ENCODE assay signal across 21 mouse cellular contexts in the genomic region with DNA sequence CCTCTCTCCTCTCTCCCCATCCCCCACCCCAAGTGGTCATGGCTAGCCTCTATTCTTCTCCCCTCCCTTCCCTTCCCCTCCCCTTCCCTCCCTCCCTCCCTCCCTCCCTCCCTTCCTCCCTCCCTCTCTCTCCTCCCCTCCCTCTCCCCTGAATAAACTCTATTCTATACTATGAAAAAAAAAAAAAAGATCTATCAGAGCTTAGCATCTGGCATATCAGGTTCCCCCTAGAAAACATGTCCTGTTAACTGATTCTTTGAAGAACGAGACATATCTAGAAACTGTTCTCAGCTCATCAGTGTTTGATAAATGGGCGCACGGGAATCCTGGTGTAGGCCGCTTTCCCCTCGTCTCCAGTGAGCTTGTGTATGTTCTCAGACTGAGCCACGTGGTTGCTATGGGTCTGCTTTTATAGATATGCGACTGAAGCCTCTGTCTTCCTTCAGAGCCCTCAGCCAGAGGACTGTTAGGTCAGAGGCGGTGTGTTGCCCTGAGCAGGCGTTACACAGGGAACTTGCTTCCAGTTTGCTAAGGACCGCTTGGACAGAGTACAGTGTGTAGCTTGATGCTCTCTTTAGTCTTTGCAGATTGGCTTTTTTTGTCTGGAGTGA.
DNase-seq lines count a peak whose midpoint lies in the region; ATAC-seq and TF ChIP-seq lines count a peak whose summit lies in the region.
"Had no signal": no experiment of that assay in that cellular context is flagged by ENCODE, and none has a peak within 500 bp of the region (broad histone marks: within the 10 kb centered on the region; RNA-seq: fewer than 3 reads in every experiment).

No protein-coding gene starts in this region.

- H3K27me3 ChIP-seq in heart, embryonic 13.5 days (replicated peaks): no peaks in the 10 kb centered on the region
- no peaks in the 10 kb centered on the region for H3K27me3 ChIP-seq in MEL (ENCODE audit: control insufficient read depth in 1 of 2, insufficient read depth in 2 of 2, low read length in 2 of 2)
- H3K27me3 ChIP-seq in liver, postnatal 0 days (ENCODE audit: insufficient read depth, low read length): no peaks in the 10 kb centered on the region
- H3K27me3 ChIP-seq: forebrain, embryonic 15.5 days; heart, embryonic 15.5 days; hindbrain, embryonic 15.5 days; midbrain, embryonic 13.5 days; neural tube, embryonic 15.5 days had no signal

- peaks cover 27% of the 10 kb centered on the region for H3K4me1 ChIP-seq in heart, embryonic 13.5 days
- peaks cover 2 to 29% of the 10 kb centered on the region in 2 experiments for H3K4me1 ChIP-seq in MEL (ENCODE audit: control insufficient read depth in 1 of 2, insufficient read depth in 2 of 2, low read length in 2 of 2)
- no peaks in the 10 kb centered on the region for H3K4me1 ChIP-seq in liver, postnatal 0 days (ENCODE audit: insufficient read depth)
- H3K4me1 ChIP-seq: hindbrain, embryonic 15.5 days; neural tube, embryonic 15.5 days had no signal

- no peak overlapping the region for H3K9ac ChIP-seq in heart, embryonic 13.5 days
- peak overlapping the region; percentile 55 for H3K9ac ChIP-seq in MEL (ENCODE audit: control insufficient read depth, low read depth, low read length, poor library complexity, severe bottlenecking)
- H3K9ac ChIP-seq in liver, postnatal 0 days (replicated peaks): no peak overlapping the region
- H3K9ac ChIP-seq: forebrain, embryonic 15.5 days; heart, embryonic 15.5 days; hindbrain, embryonic 15.5 days; midbrain, embryonic 13.5 days; neural tube, embryonic 15.5 days had no signal

- no peak for TF ChIP-seq CTCF in MEL (IDR thresholded peaks at IDR 0.05 in 2 of 3, conservative IDR thresholded peaks at IDR 0.05 in 1 of 3; ENCODE audit: control insufficient read depth in 1 of 3, insufficient read depth in 1 of 3, low read depth in 2 of 3, low read length in 3 of 3, poor library complexity in 1 of 3, severe bottlenecking in 1 of 3)
- TF ChIP-seq CTCF in liver, postnatal 0 days (IDR thresholded peaks at IDR 0.05; ENCODE audit: low read depth): no peak

- no peak for DNase-seq in heart, postnatal 36 days
- DNase-seq in MEL (ENCODE audit: low read depth, low spot score): peak; percentile 83
- no peak for DNase-seq in liver, postnatal 0 days
- DNase-seq in gastrocnemius, adult 8-10 months (ENCODE audit: low spot score in 2 of 2): no peak
- no peak for DNase-seq in thymus, postnatal 14 days
- DNase-seq: cerebellum, postnatal 10 days; left cerebral cortex, postnatal 4 days; lung, adult 18-20 months; lung, postnatal 4 days; right cerebral cortex, postnatal 25 days; thymus, postnatal 4 days had no signal

- H3K4me2 ChIP-seq in heart, embryonic 13.5 days: peak overlapping the region; percentile 28
- no peak overlapping the region for H3K4me2 ChIP-seq in liver, postnatal 0 days (ENCODE audit: low read depth, low read length)
- H3K4me2 ChIP-seq: forebrain, embryonic 15.5 days; heart, embryonic 15.5 days; hindbrain, embryonic 15.5 days; midbrain, embryonic 13.5 days; neural tube, embryonic 15.5 days had no signal

- H3K27ac ChIP-seq in heart, embryonic 13.5 days (replicated peaks): peak overlapping the region; percentile 60
- H3K27ac ChIP-seq in MEL (ENCODE audit: control insufficient read depth, low read depth, low read length): peak overlapping the region; percentile 94
- no peak overlapping the region for H3K27ac ChIP-seq in liver, postnatal 0 days (ENCODE audit: low read depth)
- H3K27ac ChIP-seq: forebrain, embryonic 15.5 days; heart, embryonic 15.5 days; hindbrain, embryonic 15.5 days; midbrain, embryonic 13.5 days; neural tube, embryonic 15.5 days had no signal

- H3K4me3 ChIP-seq in heart, embryonic 13.5 days: no peak overlapping the region
- H3K4me3 ChIP-seq in MEL (ENCODE audit: control insufficient read depth in 1 of 2, insufficient read depth in 1 of 2, low read depth in 2 of 2, low read length in 2 of 2): peak overlapping the region; percentile 17 to 31; a peak in 3 of 4 replicates
- no peak overlapping the region for H3K4me3 ChIP-seq in liver, postnatal 0 days (ENCODE audit: low read depth, low read length)
- H3K4me3 ChIP-seq: erythroblast, embryonic 14.5 days; forebrain, embryonic 15.5 days; heart, embryonic 15.5 days; hindbrain, embryonic 15.5 days; midbrain, embryonic 13.5 days; myocyte; neural tube, embryonic 15.5 days had no signal

- TF ChIP-seq EP300 in MEL (IDR thresholded peaks at IDR 0.05; ENCODE audit: low read depth in 1 of 2, low read length in 2 of 2): peak; percentile 11 to 26; a peak in 1 of 4 replicates
- TF ChIP-seq EP300 in liver, postnatal 0 days (IDR thresholded peaks at IDR 0.05; ENCODE audit: low read depth): no peak

- no peaks in the 10 kb centered on the region for H3K9me3 ChIP-seq in heart, embryonic 13.5 days
- H3K9me3 ChIP-seq in MEL (replicated peaks; ENCODE audit: insufficient read depth, low read length): no peaks in the 10 kb centered on the region
- H3K9me3 ChIP-seq in liver, postnatal 0 days (ENCODE audit: low read length): no peaks in the 10 kb centered on the region
- H3K9me3 ChIP-seq: forebrain, embryonic 15.5 days; heart, embryonic 15.5 days; hindbrain, embryonic 15.5 days; midbrain, embryonic 13.5 days; neural tube, embryonic 15.5 days had no signal

- intact Hi-C loops in heart, postnatal 36 days (cut with DNase I): no loop called here

- ATAC-seq in heart, embryonic 13.5 days (ENCODE audit: extremely low read depth, insufficient number of reproducible peaks, low FRiP score, low TSS enrichment): no peak; the same call in 1 of the 2 replicates
- peak; percentile 52; the same call in 1 of the 2 replicates for ATAC-seq in common myeloid progenitor, adult 5-6 weeks (replicated peaks; ENCODE audit: low read depth, poor library complexity, severe bottlenecking)
- ATAC-seq in liver, postnatal 0 days: peak; percentile 72
- ATAC-seq: forebrain, embryonic 15.5 days; intestine, embryonic 16.5 days; midbrain, embryonic 13.5 days had no signal

- TF ChIP-seq POLR2A in MEL (IDR thresholded peaks at IDR 0.05; ENCODE audit: control insufficient read depth in 1 of 2, insufficient read depth in 1 of 2, low read depth in 1 of 2, low read length in 2 of 2, poor library complexity in 1 of 2): peak in 1 of 2 experiments; percentile 35; a peak in 1 of 4 replicates

- H3K36me3 ChIP-seq in heart, embryonic 13.5 days: peaks cover 24% of the 10 kb centered on the region
- peaks cover 0 to 19% of the 10 kb centered on the region in 2 experiments; a peak in 2 of 4 replicates for H3K36me3 ChIP-seq in MEL (ENCODE audit: control insufficient read depth in 1 of 2, insufficient read depth in 2 of 2, low read length in 2 of 2)
- H3K36me3 ChIP-seq in liver, postnatal 0 days (replicated peaks; ENCODE audit: insufficient read depth, low read length): peaks cover 12% of the 10 kb centered on the region; the same call in 1 of the 2 replicates
- H3K36me3 ChIP-seq: forebrain, embryonic 15.5 days; hindbrain, embryonic 15.5 days; midbrain, embryonic 13.5 days had no signal

- no peak for TF ChIP-seq RAD21 in MEL (IDR thresholded peaks at IDR 0.05; ENCODE audit: low read depth, low read length)

- WGBS in heart, embryonic 13.5 days: 26% methylated on average over 10 of the region's 10 CpGs
- WGBS in liver, postnatal 0 days (ENCODE audit: insufficient replicate concordance): 40% methylated on average over 10 of the region's 10 CpGs

- H3K79me2 ChIP-seq in MEL (ENCODE audit: control insufficient read depth, insufficient read depth, low read length, poor library complexity): no peaks in the 10 kb centered on the region

TF ChIP-seq in MEL, 35 proteins besides CTCF, POLR2A, EP300 and RAD21 (continues in another document):
- no peak for TF ChIP-seq POLR2AphosphoS2 (IDR thresholded peaks at IDR 0.05; ENCODE audit: low read length)
- TF ChIP-seq KAT2A (conservative IDR thresholded peaks at IDR 0.05; ENCODE audit: low read depth, low read length): no peak
- TF ChIP-seq TBP (IDR thresholded peaks at IDR 0.05; ENCODE audit: low read depth, low read length): peak; percentile 64; the same call in 1 of the 2 replicates
- no peak for TF ChIP-seq SMC3 (IDR thresholded peaks at IDR 0.05; ENCODE audit: low read depth, low read length)
- no peak for TF ChIP-seq ETS1 (IDR thresholded peaks at IDR 0.05; ENCODE audit: low read depth, low read length)
- no peak for TF ChIP-seq ZC3H11A (IDR thresholded peaks at IDR 0.05; ENCODE audit: low read depth, low read length)
- no peak for TF ChIP-seq ZKSCAN1 (IDR thresholded peaks at IDR 0.05; ENCODE audit: low read depth, low read length)
- TF ChIP-seq UBTF (IDR thresholded peaks at IDR 0.05; ENCODE audit: borderline replicate concordance, insufficient read depth, low read depth, low read length): no peak
- TF ChIP-seq HCFC1 (IDR thresholded peaks at IDR 0.05; ENCODE audit: low read depth, low read length): no peak
- no peak for TF ChIP-seq CHD2 (IDR thresholded peaks at IDR 0.05; ENCODE audit: low read length)
- no peak for TF ChIP-seq MEF2A (IDR thresholded peaks at IDR 0.05; ENCODE audit: extremely low read depth, insufficient replicate concordance, low read depth, low read length, poor library complexity, severe bottlenecking)
- 0 out of 2 replicates have a peak, but pooled peaks have one; percentile 80 for TF ChIP-seq MAZ (IDR thresholded peaks at IDR 0.05; ENCODE audit: low read depth, low read length)
- TF ChIP-seq GABPA (IDR thresholded peaks at IDR 0.05; ENCODE audit: low read depth, low read length): no peak
- TF ChIP-seq BHLHE40 (IDR thresholded peaks at IDR 0.05; ENCODE audit: borderline replicate concordance, low read depth, low read length): peak; percentile 62; the same call in 1 of the 2 replicates
- peak; percentile 92 for TF ChIP-seq ZNF384 (IDR thresholded peaks at IDR 0.05; ENCODE audit: low read depth, low read length)
- no peak for TF ChIP-seq JUND (IDR thresholded peaks at IDR 0.05; ENCODE audit: low read depth, low read length)
- TF ChIP-seq TCF12 (IDR thresholded peaks at IDR 0.05; ENCODE audit: low read depth, low read length): peak; percentile 50; the same call in 1 of the 2 replicates
- no peak for TF ChIP-seq CHD1 (IDR thresholded peaks at IDR 0.05; ENCODE audit: low read depth, low read length)
- no peak for TF ChIP-seq ELF1 (IDR thresholded peaks at IDR 0.05; ENCODE audit: low read depth, low read length)
- peak; percentile 96 for TF ChIP-seq MXI1 (IDR thresholded peaks at IDR 0.05; ENCODE audit: low read depth, low read length)
- TF ChIP-seq MAFK (IDR thresholded peaks at IDR 0.05; ENCODE audit: borderline replicate concordance, low read depth, low read length): no peak
- no peak for TF ChIP-seq E2F4 (IDR thresholded peaks at IDR 0.05; ENCODE audit: borderline replicate concordance, low read depth, low read length)
- TF ChIP-seq RCOR1 (IDR thresholded peaks at IDR 0.05; ENCODE audit: low read depth, low read length): no peak
- no peak for TF ChIP-seq NELFE (IDR thresholded peaks at IDR 0.05; ENCODE audit: low read depth, low read length)
- no peak for TF ChIP-seq MYB (IDR thresholded peaks at IDR 0.05; ENCODE audit: low read depth, low read length)
- peak; percentile 64 for TF ChIP-seq TAL1 (IDR thresholded peaks at IDR 0.05; ENCODE audit: low read length)

Comparison
In these comparisons a context has a peak if more than half of its experiments do, and no peak if none do; other contexts are left out.
1. H3K4me3 ChIP-seq: peak in MEL (2 of 2); none in heart, embryonic 13.5 days (single experiment) and liver, postnatal 0 days (single experiment).